Mouse (Mus musculus) forebrain, embryonic 14.5 days (tissue): ENCODE results near the gene Ncapd3. TPM values are rescaled to one million over a fixed set of nuclear protein-coding genes. Genes with fewer than 3 reads are reported as not detected.

Source experiments
- ATAC-seq: fragments of 200-750 bp; cut with Nextera tagmentation; 2 replicates; pipeline ENCODE4 v1.8.0; 2017; ENCODE audit warnings: mild to moderate bottlenecking, moderate library complexity
- DNase-seq: peaks from one replicate; pipeline ENCODE4 v3.0.0-alpha.2; 2015; ENCODE audit warnings: low spot score
- H3K27ac ChIP-seq: fragments of 300-500 bp; sonication (generic); 2 replicates; pipeline ENCODE4 v1.5.1; 2014; ENCODE audit warnings: low read depth, mild to moderate bottlenecking, control low read depth, low read length, moderate library complexity
- H3K27me3 ChIP-seq: fragments of 300-500 bp; sonication (generic); replicated peaks from 2 replicates; pipeline ENCODE4 v1.6.1; 2014; ENCODE audit warnings: low read length, control low read depth, mixed read lengths; ENCODE audit not compliant: control insufficient read depth, insufficient read depth
- H3K36me3 ChIP-seq: fragments of 300-500 bp; sonication (generic); 2 replicates; pipeline ENCODE4 v1.6.1; 2014; ENCODE audit warnings: low read length, control low read depth; ENCODE audit not compliant: control insufficient read depth, insufficient read depth
- H3K4me1 ChIP-seq: fragments of 300-500 bp; sonication (generic); 2 replicates; pipeline ENCODE4 v1.6.1; 2014; ENCODE audit warnings: antibody characterized with exemption, low read length, control low read depth; ENCODE audit not compliant: control insufficient read depth, insufficient read depth
- H3K4me2 ChIP-seq: fragments of 300-500 bp; sonication (generic); 2 replicates; pipeline ENCODE4 v1.6.1; 2014; ENCODE audit warnings: mild to moderate bottlenecking, control low read depth, low read length
- H3K4me3 ChIP-seq: fragments of 300-500 bp; sonication (generic); 2 replicates; pipeline ENCODE4 v1.5.1; 2014; ENCODE audit warnings: low read depth, low read length, control low read depth
- H3K9ac ChIP-seq: fragments of 300-500 bp; sonication (generic); 2 replicates; pipeline ENCODE4 v1.6.1; 2014; ENCODE audit warnings: mild to moderate bottlenecking, low read length, control low read depth, moderate library complexity
- H3K9me3 ChIP-seq: fragments of 300-500 bp; sonication (generic); replicated peaks from 2 replicates; pipeline ENCODE4 v1.6.1; 2016; ENCODE audit warnings: low read length, control low read depth, mixed read lengths; ENCODE audit not compliant: control insufficient read depth
- WGBS: fragments of 180-500 bp; shearing (Covaris S2); extraction: QIAGEN DNeasy Blood & Tissue Kit; methylation state at CpG from one replicate; pipeline ENCODE4 v1.1.7; 2014; 5-methylcytosine and 5-hydroxymethylcytosine counted together
- polyA plus RNA-seq: library from polyadenylated mRNA; unstranded; fragments of >200 nt; fragmentation: Nextera tagmentation; extraction: Ambion mirVana; gene quantifications from 2 replicates; pipeline ENCODE4 v1.2.1, GENCODE M21; 2014

The Ncapd3 gene
- 23.8 and 23.9 TPM in 2 replicates for polyA plus RNA-seq

- no peaks in the 10 kb centered on the region for H3K9me3 ChIP-seq
These were observed at the start of gene Ncapd3, which contains the start of gene Vps26b for GRCm38 (mm10) chr9:27029828-27030762. Ncapd3 (plus strand) TSS chr9:27030175. Vps26b (minus strand) TSS chr9:27030065.

GRCm38 (mm10) chr9:26985090-26985613, 44.8 kb upstream of the Ncapd3 start:
- H3K36me3 ChIP-seq, result peaks cover 55% of the 10 kb centered on the region
- H3K4me2 ChIP-seq, result no peak overlapping the region
- no peak overlapping the region for H3K4me3 ChIP-seq
- H3K27me3 ChIP-seq, result no peaks in the 10 kb centered on the region
- ATAC-seq (no peak), DNase-seq (no peak)
- no peak overlapping the region for H3K9ac ChIP-seq
- whole genome bisulfite sequencing, result 94% methylated on average over 2 of the region's 2 CpGs
- H3K4me1 ChIP-seq, result no peaks in the 10 kb centered on the region
- H3K9me3 ChIP-seq, result no peaks in the 10 kb centered on the region
- no peak overlapping the region for H3K27ac ChIP-seq

More at GRCm38 (mm10) chr9:27029828-27030762, at the start of gene Ncapd3, which contains the start of gene Vps26b:
- WGBS, result under 1% methylated on average over 69 of the region's 80 CpGs
- DNase-seq (peak; percentile 99), ATAC-seq (peak; percentile 96)
- Histone ChIP-seq H3K4me1 (peaks cover 31% of the 10 kb centered on the region), H3K4me3 (peak within 1 kb of the TSS; percentile 93), H3K4me2 (peak within 1 kb of the TSS; percentile 89), H3K27ac (peak within 1 kb of the TSS; percentile 89), H3K36me3 (no peaks in the 10 kb centered on the region), H3K27me3 (no peaks in the 10 kb centered on the region), H3K9ac (peak within 1 kb of the TSS; percentile 97)

- H3K36me3 ChIP-seq, result peaks cover 55% of the 10 kb centered on the region
- no peak for ATAC-seq
These were observed 44.2 kb upstream of the Ncapd3 start for GRCm38 (mm10) chr9:26985668-26986277.

GRCm38 (mm10) chr9:26990181-26990580, 39.8 kb upstream of the Ncapd3 start:
- Histone ChIP-seq H3K36me3 (peaks cover 49% of the 10 kb centered on the region), H3K9me3 (no peaks in the 10 kb centered on the region), H3K9ac (no peak overlapping the region), H3K27ac (no peak overlapping the region), H3K27me3 (no peaks in the 10 kb centered on the region), H3K4me1 (no peaks in the 10 kb centered on the region), H3K4me2 (no peak overlapping the region), H3K4me3 (no peak overlapping the region)
- DNase-seq, result no peak
- ATAC-seq, result no peak
- 95% methylated on average over 4 of the region's 4 CpGs for WGBS

More at GRCm38 (mm10) chr9:26985668-26986277, 44.2 kb upstream of the Ncapd3 start:
- WGBS, result 92% methylated on average over 6 of the region's 6 CpGs
- Histone ChIP-seq H3K27me3 (no peaks in the 10 kb centered on the region), H3K4me1 (no peaks in the 10 kb centered on the region), H3K4me2 (no peak overlapping the region), H3K4me3 (no peak overlapping the region), H3K9me3 (no peaks in the 10 kb centered on the region), H3K9ac (no peak overlapping the region), H3K27ac (no peak overlapping the region)
- no peak for DNase-seq

- no peak overlapping the region for H3K4me2 ChIP-seq
- WGBS, result 79% methylated on average over 10 of the region's 10 CpGs
- H3K27ac ChIP-seq, result no peak overlapping the region
- H3K27me3 ChIP-seq, result no peaks in the 10 kb centered on the region
- peaks cover 34% of the 10 kb centered on the region for H3K36me3 ChIP-seq
- H3K9ac ChIP-seq, result no peak overlapping the region
- DNase-seq (peak; percentile 51), ATAC-seq (no peak)
- H3K4me1 ChIP-seq, result no peaks in the 10 kb centered on the region
- H3K4me3 ChIP-seq, result no peak overlapping the region
- no peaks in the 10 kb centered on the region for H3K9me3 ChIP-seq
These were observed 36.9 kb upstream of the Ncapd3 start for GRCm38 (mm10) chr9:26993118-26993517.

GRCm38 (mm10) chr9:26993900-26994299, 36.1 kb upstream of the Ncapd3 start:
- ATAC-seq (no peak), DNase-seq (no peak)
- no peaks in the 10 kb centered on the region for H3K4me1 ChIP-seq
- 80% methylated on average over 3 of the region's 3 CpGs for WGBS
- no peak overlapping the region for H3K27ac ChIP-seq
- peaks cover 28% of the 10 kb centered on the region for H3K36me3 ChIP-seq
- no peaks in the 10 kb centered on the region for H3K9me3 ChIP-seq
- H3K9ac ChIP-seq, result no peak overlapping the region
- H3K27me3 ChIP-seq, result no peaks in the 10 kb centered on the region
- H3K4me3 ChIP-seq, result no peak overlapping the region
- H3K4me2 ChIP-seq, result no peak overlapping the region

- no peak for ATAC-seq
- no peak overlapping the region for H3K4me2 ChIP-seq
- 90% methylated on average over 3 of the region's 3 CpGs for WGBS
- no peaks in the 10 kb centered on the region for H3K9me3 ChIP-seq
- H3K4me3 ChIP-seq, result no peak overlapping the region
- H3K4me1 ChIP-seq, result peaks cover 16% of the 10 kb centered on the region
- H3K36me3 ChIP-seq, result peaks cover under 1% of the 10 kb centered on the region; the same call in 1 of the 2 replicates
- DNase-seq, result no peak
- H3K27me3 ChIP-seq, result no peaks in the 10 kb centered on the region
- no peak overlapping the region for H3K9ac ChIP-seq
- no peak overlapping the region for H3K27ac ChIP-seq
These were observed 32.9 kb upstream of the Ncapd3 start for GRCm38 (mm10) chr9:26997062-26997461.

- no peak overlapping the region for H3K9ac ChIP-seq
- peaks cover 16% of the 10 kb centered on the region for H3K4me1 ChIP-seq
- no peaks in the 10 kb centered on the region for H3K9me3 ChIP-seq
- DNase-seq (no peak), ATAC-seq (no peak)
- H3K27ac ChIP-seq, result no peak overlapping the region
- no peak overlapping the region for H3K4me3 ChIP-seq
- no peak overlapping the region for H3K4me2 ChIP-seq
- 92% methylated on average over 2 of the region's 2 CpGs for WGBS
- no peaks in the 10 kb centered on the region for H3K27me3 ChIP-seq
- no peaks in the 10 kb centered on the region for H3K36me3 ChIP-seq
These were observed 32.5 kb upstream of the Ncapd3 start for GRCm38 (mm10) chr9:26997501-26997900.
